24 mouse cellular contexts compared by ENCODE assay signal in genomic region chr10:112607642-112608041, GRCm38 (mm10).
"Had no signal": no experiment of that assay in that cellular context is flagged by ENCODE, and none has a peak within 500 bp of the region (broad histone marks: within the 10 kb centered on the region; RNA-seq: fewer than 3 reads in every experiment).

No protein-coding gene starts in this region.

- H3K4me3 ChIP-seq: gastrocnemius, adult 2 months; heart, embryonic 10.5 days; heart, embryonic 12.5 days; hindbrain, embryonic 10.5 days; hindbrain, embryonic 12.5 days; intestine, embryonic 15.5 days; layer of hippocampus, adult 2 months; limb, embryonic 13.5 days; limb, embryonic 15.5 days had no signal

- DNase-seq: gastrocnemius, adult 2 months; gastrocnemius, postnatal 10 days; gastrocnemius, postnatal 25 days; heart, adult 18-20 months; heart, postnatal 10 days; heart, postnatal 4 days; kidney, adult 18-20 months; kidney, adult 8-10 months; kidney, postnatal 10 days; kidney, postnatal 25 days; kidney, postnatal 4 days; layer of hippocampus, postnatal 36 days; left cerebral cortex, postnatal 4 days had no signal

- H3K9me3 ChIP-seq: heart, embryonic 10.5 days; heart, embryonic 12.5 days; hindbrain, embryonic 10.5 days; hindbrain, embryonic 12.5 days; intestine, embryonic 15.5 days; limb, embryonic 13.5 days; limb, embryonic 15.5 days had no signal

- H3K4me2 ChIP-seq: heart, embryonic 12.5 days; hindbrain, embryonic 12.5 days; hindbrain, embryonic 14.5 days; intestine, embryonic 15.5 days; limb, embryonic 13.5 days; limb, embryonic 15.5 days had no signal

- H3K27me3 ChIP-seq: heart, embryonic 12.5 days; hindbrain, embryonic 12.5 days; intestine, embryonic 15.5 days; limb, embryonic 13.5 days; limb, embryonic 15.5 days had no signal

- H3K9ac ChIP-seq: heart, embryonic 12.5 days; hindbrain, embryonic 12.5 days; hindbrain, embryonic 14.5 days; intestine, embryonic 15.5 days; limb, embryonic 13.5 days; limb, embryonic 15.5 days had no signal

- H3K4me1 ChIP-seq: heart, embryonic 10.5 days; heart, embryonic 12.5 days; hindbrain, embryonic 10.5 days; hindbrain, embryonic 12.5 days; intestine, embryonic 15.5 days; limb, embryonic 13.5 days; limb, embryonic 15.5 days had no signal

- ATAC-seq: inflammation-experienced regulatory T-cells, adult 6 months; intestine, embryonic 15.5 days; intestine, postnatal 0 days had no signal

- H3K27ac ChIP-seq: gastrocnemius, adult 2 months; heart, embryonic 10.5 days; hindbrain, embryonic 10.5 days; hindbrain, embryonic 12.5 days; hindbrain, embryonic 14.5 days; intestine, embryonic 15.5 days; layer of hippocampus, adult 2 months; limb, embryonic 13.5 days; limb, embryonic 15.5 days had no signal

- H3K36me3 ChIP-seq: heart, embryonic 10.5 days; heart, embryonic 12.5 days; hindbrain, embryonic 10.5 days; hindbrain, embryonic 12.5 days; intestine, embryonic 15.5 days; limb, embryonic 13.5 days; limb, embryonic 15.5 days had no signal
